Mouse (Mus musculus) forebrain, postnatal 0 days (tissue): ENCODE data around the gene Ooep. TPM values are rescaled to one million over a fixed set of nuclear protein-coding genes. Genes with fewer than 3 reads are reported as not detected.
"Not testable (repeated sequence)": the region's sequence is repeated elsewhere in the genome, so short reads cannot be mapped to it uniquely, and the experiment has no call there.

ENCODE experiments used
- ATAC-seq: fragments of 200-750 bp; cut with Nextera tagmentation; 2 replicates; pipeline ENCODE4 v1.8.0; 2017; ENCODE audit warnings: mild to moderate bottlenecking, moderate library complexity
- DNase-seq: peaks from one replicate; pipeline ENCODE4 v3.0.0-alpha.2; 2015
- H3K27ac ChIP-seq: fragments of 300-500 bp; sonication (generic); 2 replicates; pipeline ENCODE4 v1.5.1; 2014; ENCODE audit warnings: low read depth, mild to moderate bottlenecking, antibody characterized with exemption, low read length, moderate library complexity, mixed read lengths
- H3K27me3 ChIP-seq: fragments of 300-500 bp; sonication (generic); 2 replicates; pipeline ENCODE4 v1.6.1; 2014; ENCODE audit warnings: mild to moderate bottlenecking, low read length, mixed read lengths; ENCODE audit not compliant: insufficient read depth
- H3K36me3 ChIP-seq: fragments of 300-500 bp; sonication (generic); 2 replicates; pipeline ENCODE4 v1.6.1; 2014; ENCODE audit warnings: mild to moderate bottlenecking, moderate library complexity; ENCODE audit not compliant: insufficient read depth
- H3K4me1 ChIP-seq: fragments of 300-500 bp; sonication (generic); 2 replicates; pipeline ENCODE4 v1.6.1; 2014; ENCODE audit warnings: antibody characterized with exemption; ENCODE audit not compliant: insufficient read depth
- H3K4me2 ChIP-seq: fragments of 300-500 bp; sonication (generic); 2 replicates; pipeline ENCODE4 v1.6.1; 2014; ENCODE audit warnings: low read depth, mild to moderate bottlenecking, moderate library complexity
- H3K4me3 ChIP-seq: fragments of 300-500 bp; sonication (generic); 2 replicates; pipeline ENCODE4 v1.5.1; 2014; ENCODE audit warnings: low read depth, low read length, mixed read lengths
- H3K9ac ChIP-seq: fragments of 300-500 bp; sonication (generic); 2 replicates; pipeline ENCODE4 v1.6.1; 2014; ENCODE audit warnings: mild to moderate bottlenecking
- H3K9me3 ChIP-seq: fragments of 300-500 bp; sonication (generic); 2 replicates; pipeline ENCODE4 v1.6.1; 2016; ENCODE audit warnings: low read length
- CTCF ChIP-seq: sonication (generic); IDR thresholded peaks from 2 replicates; pipeline ENCODE4 v1.5.1; 2016; ENCODE audit warnings: antibody characterized with exemption, control low read depth, low read depth
- WGBS: fragments of 180-500 bp; shearing (Covaris S2); extraction: QIAGEN DNeasy Blood & Tissue Kit; methylation state at CpG from one replicate; pipeline ENCODE4 v1.1.7; 2014; 5-methylcytosine and 5-hydroxymethylcytosine counted together
- polyA plus RNA-seq: library from polyadenylated mRNA; unstranded; fragments of >200 nt; fragmentation: Nextera tagmentation; extraction: Ambion mirVana; gene quantifications from 2 replicates; pipeline ENCODE4 v1.2.1, GENCODE M21; 2015
- total RNA-seq: library from RNA; depleted of rRNA; stranded (reverse); fragments of >200 nt; gene quantifications from 2 replicates; pipeline ENCODE4 v1.2.3, GENCODE M21; 2014

Gene Ooep
- total and polyA plus RNA-seq, 2 experiments from 2014 or later: 5.1 to 5.2 TPM

GRCm38 (mm10) chr9:78374885-78375389, 3.6 kb downstream of the Ooep start:
- ATAC-seq (no peak), DNase-seq (no peak)
- no peaks in the 10 kb centered on the region for H3K4me1 ChIP-seq
- H3K4me2 ChIP-seq: no peak overlapping the region
- 66% methylated on average over 1 of the region's 1 CpGs for WGBS
- H3K27ac ChIP-seq: no peak overlapping the region
- no peak overlapping the region for H3K9ac ChIP-seq
- TF ChIP-seq CTCF: no peak
- H3K36me3 ChIP-seq: no peaks in the 10 kb centered on the region
- no peak overlapping the region for H3K4me3 ChIP-seq
- no peaks in the 10 kb centered on the region for H3K9me3 ChIP-seq
- H3K27me3 ChIP-seq: no peaks in the 10 kb centered on the region

- WGBS: 61% methylated on average over 5 of the region's 5 CpGs
- H3K4me2 ChIP-seq: no peak overlapping the region
- no peaks in the 10 kb centered on the region for H3K4me1 ChIP-seq
- no peak overlapping the region for H3K9ac ChIP-seq
- H3K27ac ChIP-seq: no peak overlapping the region
- TF ChIP-seq CTCF: no peak
- no peaks in the 10 kb centered on the region for H3K27me3 ChIP-seq
- no peaks in the 10 kb centered on the region for H3K9me3 ChIP-seq
- DNase-seq (no peak), ATAC-seq (no peak)
- no peaks in the 10 kb centered on the region for H3K36me3 ChIP-seq
- H3K4me3 ChIP-seq: no peak overlapping the region
Measured at GRCm38 (mm10) chr9:78374397-78374796, 4.1 kb downstream of the Ooep start.

DNA sequence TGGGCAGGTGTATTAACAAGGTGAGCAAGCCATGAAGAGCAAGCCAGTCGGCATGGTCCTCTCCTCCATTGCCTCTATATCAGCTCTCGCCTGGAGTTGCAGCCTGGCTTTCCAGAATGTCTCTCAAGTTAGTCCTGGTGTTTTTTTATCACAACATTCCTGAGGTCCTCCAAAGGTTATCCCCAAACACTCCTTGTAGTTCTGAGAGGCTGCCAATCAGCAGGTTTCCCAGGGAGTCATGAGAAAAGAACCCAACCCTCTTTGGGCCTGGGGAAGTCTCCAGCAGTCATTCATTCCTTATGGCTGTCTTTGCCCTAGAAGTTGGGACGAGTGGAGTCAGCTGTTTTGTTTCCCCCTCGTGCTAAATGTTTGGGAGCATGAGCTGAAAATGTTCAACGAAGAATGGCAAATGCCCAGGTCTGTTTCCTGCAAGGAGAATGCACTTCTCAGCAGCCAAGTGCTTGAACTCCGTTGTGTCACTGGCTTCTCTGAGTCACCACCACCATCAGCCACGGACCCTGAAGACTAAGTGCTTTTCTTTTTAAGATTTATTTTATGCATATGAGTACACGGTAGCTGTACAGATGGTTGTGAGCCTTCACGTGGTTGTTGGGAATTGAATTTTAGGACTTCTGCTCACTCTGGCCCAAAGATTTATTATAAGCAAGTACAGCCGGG, 5.6 kb downstream of the Ooep start:
- ATAC-seq (no peak), DNase-seq (no peak)
- no peaks in the 10 kb centered on the region for H3K4me1 ChIP-seq
- TF ChIP-seq CTCF: no peak
- no peaks in the 10 kb centered on the region for H3K36me3 ChIP-seq
- no peak overlapping the region for H3K27ac ChIP-seq
- H3K27me3 ChIP-seq: no peaks in the 10 kb centered on the region
- WGBS: 82% methylated on average over 10 of the region's 10 CpGs
- H3K9me3 ChIP-seq: no peaks in the 10 kb centered on the region
- H3K4me3 ChIP-seq: no peak overlapping the region
- no peak overlapping the region for H3K4me2 ChIP-seq
- H3K9ac ChIP-seq: no peak overlapping the region

GRCm38 (mm10) chr9:78371441-78371840, 7.1 kb downstream of the Ooep start:
- no peak overlapping the region for H3K27ac ChIP-seq
- WGBS: 93% methylated on average over 3 of the region's 3 CpGs
- DNase-seq: no peak
- H3K4me2 ChIP-seq: no peak overlapping the region
- no peaks in the 10 kb centered on the region for H3K36me3 ChIP-seq
- ATAC-seq: no peak
- H3K9ac ChIP-seq: no peak overlapping the region
- H3K27me3 ChIP-seq: no peaks in the 10 kb centered on the region
- H3K4me1 ChIP-seq: no peaks in the 10 kb centered on the region
- no peak overlapping the region for H3K4me3 ChIP-seq
- TF ChIP-seq CTCF: no peak
- H3K9me3 ChIP-seq: no peaks in the 10 kb centered on the region

- H3K27ac ChIP-seq: no peak overlapping the region
- H3K36me3 ChIP-seq: no peaks in the 10 kb centered on the region
- DNase-seq: no peak
- no peaks in the 10 kb centered on the region for H3K4me1 ChIP-seq
- TF ChIP-seq CTCF: no peak
- no peaks in the 10 kb centered on the region for H3K27me3 ChIP-seq
- no peak overlapping the region for H3K4me2 ChIP-seq
- no peak for ATAC-seq
- H3K9ac ChIP-seq: no peak overlapping the region
- WGBS: 95% methylated on average over 7 of the region's 7 CpGs
- no peaks in the 10 kb centered on the region for H3K9me3 ChIP-seq
- H3K4me3 ChIP-seq: no peak overlapping the region
Measured at GRCm38 (mm10) chr9:78369786-78370185, 8.7 kb downstream of the Ooep start.

DNA sequence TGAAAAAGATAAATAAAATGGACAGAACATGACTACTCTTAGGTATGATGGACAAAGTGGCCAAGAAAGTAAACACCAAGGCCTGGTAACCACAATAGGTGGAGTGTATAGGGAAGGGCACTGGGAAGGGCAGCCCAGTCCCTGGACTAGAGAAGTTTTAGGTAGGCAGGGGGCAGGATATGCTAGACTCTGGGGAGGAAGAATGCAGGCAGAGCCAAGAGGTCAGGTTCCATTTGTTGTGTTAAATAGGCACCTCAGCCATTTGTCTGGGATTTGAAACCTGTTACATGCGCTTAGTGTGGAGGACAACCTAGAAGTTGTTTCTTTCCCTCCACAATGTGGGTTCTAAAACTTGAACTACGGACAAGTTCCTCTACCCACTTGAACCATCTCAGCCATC, 9.2 kb downstream of the Ooep start:
- DNase-seq (no peak), ATAC-seq (no peak)
- H3K27me3 ChIP-seq: no peaks in the 10 kb centered on the region
- no peak overlapping the region for H3K4me3 ChIP-seq
- H3K4me2 ChIP-seq: no peak overlapping the region
- H3K9me3 ChIP-seq: no peaks in the 10 kb centered on the region
- H3K36me3 ChIP-seq: no peaks in the 10 kb centered on the region
- no peak overlapping the region for H3K27ac ChIP-seq
- no peaks in the 10 kb centered on the region for H3K4me1 ChIP-seq
- H3K9ac ChIP-seq: no peak overlapping the region
- no peak for TF ChIP-seq CTCF
- 91% methylated on average over 2 of the region's 2 CpGs for WGBS

GRCm38 (mm10) chr9:78368671-78369293, 9.7 kb downstream of the Ooep start:
- Histone ChIP-seq H3K9ac (no peak overlapping the region), H3K36me3 (no peaks in the 10 kb centered on the region), H3K4me3 (no peak overlapping the region), H3K4me2 (no peak overlapping the region), H3K9me3 (no peaks in the 10 kb centered on the region), H3K27ac (no peak overlapping the region), H3K4me1 (no peaks in the 10 kb centered on the region), H3K27me3 (no peaks in the 10 kb centered on the region)
- 81% methylated on average over 3 of the region's 3 CpGs for WGBS
- ATAC-seq (no peak), DNase-seq (no peak)
- no peak for TF ChIP-seq CTCF

GRCm38 (mm10) chr9:78367959-78368358, 10.6 kb downstream of the Ooep start, which contains the start of gene Dppa5a:
Gene Dppa5a (minus strand): TSS chr9:78368177.
- not testable (repeated sequence) for H3K4me1 ChIP-seq, DNase-seq, H3K27ac ChIP-seq, H3K27me3 ChIP-seq, H3K36me3 ChIP-seq, H3K4me3 ChIP-seq, H3K4me2 ChIP-seq, ATAC-seq, H3K9me3 ChIP-seq, H3K9ac ChIP-seq
- 95% methylated on average over 16 of the region's 16 CpGs for WGBS
